Mouse (Mus musculus) neural tube, embryonic 11.5 days (tissue): ENCODE measurements around the gene Ifnlr1. TPM values are rescaled to one million over a fixed set of nuclear protein-coding genes. Genes with fewer than 3 reads are reported as not detected.

ENCODE experiments used
- ATAC-seq: fragments of 200-750 bp; cut with Nextera tagmentation; 2 replicates; pipeline ENCODE4 v1.8.0; 2017; ENCODE audit warnings: moderate number of reproducible peaks, mild to moderate bottlenecking, moderate TSS enrichment, moderate library complexity; ENCODE audit not compliant: insufficient read depth, low FRiP score, low TSS enrichment
- DNase-seq: peaks from one replicate; pipeline ENCODE4 v3.0.0-alpha.2; 2015; ENCODE audit warnings: low spot score
- H3K27ac ChIP-seq: fragments of 300-500 bp; sonication (generic); 2 replicates; pipeline ENCODE4 v1.5.1; 2014; ENCODE audit warnings: low read depth, mild to moderate bottlenecking, low read length
- H3K27me3 ChIP-seq: fragments of 300-500 bp; sonication (generic); 2 replicates; pipeline ENCODE4 v1.6.1; 2014; ENCODE audit warnings: mild to moderate bottlenecking, low read length, mixed read lengths; ENCODE audit not compliant: control insufficient read depth, insufficient read depth
- H3K36me3 ChIP-seq: fragments of 300-500 bp; sonication (generic); 2 replicates; pipeline ENCODE4 v1.6.1; 2014; ENCODE audit warnings: mild to moderate bottlenecking, low read length, moderate library complexity, mixed read lengths; ENCODE audit not compliant: control insufficient read depth, insufficient read depth
- H3K4me1 ChIP-seq: fragments of 300-500 bp; sonication (generic); 2 replicates; pipeline ENCODE4 v1.6.1; 2014; ENCODE audit warnings: low read length, mixed read lengths; ENCODE audit not compliant: control insufficient read depth, insufficient read depth
- H3K4me2 ChIP-seq: fragments of 300-500 bp; sonication (generic); 2 replicates; pipeline ENCODE4 v1.6.1; 2014; ENCODE audit warnings: low read depth, mild to moderate bottlenecking, moderate library complexity
- H3K4me3 ChIP-seq: fragments of 300-500 bp; sonication (generic); 2 replicates; pipeline ENCODE4 v1.5.1; 2014; ENCODE audit warnings: low read depth, low read length
- H3K9ac ChIP-seq: fragments of 300-500 bp; sonication (generic); 2 replicates; pipeline ENCODE4 v1.6.1; 2014; ENCODE audit warnings: mild to moderate bottlenecking, low read length
- H3K9me3 ChIP-seq: fragments of 300-500 bp; sonication (generic); 2 replicates; pipeline ENCODE4 v1.6.1; 2016; ENCODE audit warnings: low read length; ENCODE audit not compliant: control insufficient read depth
- WGBS: fragments of 180-500 bp; shearing (Covaris S2); extraction: QIAGEN DNeasy Blood & Tissue Kit; methylation state at CpG from one replicate; pipeline ENCODE4 v1.1.7; 2014; 5-methylcytosine and 5-hydroxymethylcytosine counted together
- polyA plus RNA-seq: library from polyadenylated mRNA; unstranded; fragments of >200 nt; fragmentation: Nextera tagmentation; extraction: Ambion mirVana; gene quantifications from 2 replicates; pipeline ENCODE4 v1.2.1, GENCODE M21; 2014

The Ifnlr1 gene
- polyA plus RNA-seq, 1 experiment from 2014 or later, result 0.05 TPM

GRCm38 (mm10) chr4:135722540-135723290 is 36.6 kb downstream of the Ifnlr1 start:
- H3K27me3 ChIP-seq, result no peaks in the 10 kb centered on the region
- H3K36me3 ChIP-seq, result no peaks in the 10 kb centered on the region
- H3K9me3 ChIP-seq, result no peaks in the 10 kb centered on the region
- no peak overlapping the region for H3K4me3 ChIP-seq
- no peak overlapping the region for H3K4me2 ChIP-seq
- 76% methylated on average over 17 of the region's 17 CpGs for WGBS
- DNase-seq (no peak), ATAC-seq (no peak)
- no peak overlapping the region for H3K27ac ChIP-seq
- H3K9ac ChIP-seq, result no peak overlapping the region
- no peaks in the 10 kb centered on the region for H3K4me1 ChIP-seq

- DNase-seq (no peak), ATAC-seq (no peak)
- no peaks in the 10 kb centered on the region for H3K4me1 ChIP-seq
Measured at GRCm38 (mm10) chr4:135726416-135726815, 40.3 kb downstream of the Ifnlr1 start.

GRCm38 (mm10) chr4:135727817-135728216 is 41.7 kb downstream of the Ifnlr1 start, which contains the start of gene Il22ra1:
Gene Il22ra1, plus strand, starts transcription at chr4:135728172.
- WGBS, result 53% methylated on average over 14 of the region's 14 CpGs
- H3K4me2 ChIP-seq, result no peak within 1 kb of the TSS
- no peak within 1 kb of the TSS for H3K9ac ChIP-seq
- H3K4me1 ChIP-seq, result no peaks in the 10 kb centered on the region
- no peaks in the 10 kb centered on the region for H3K36me3 ChIP-seq
- no peak within 1 kb of the TSS for H3K4me3 ChIP-seq
- ATAC-seq, result no peak
- DNase-seq, result no peak
- no peaks in the 10 kb centered on the region for H3K9me3 ChIP-seq
- no peak within 1 kb of the TSS for H3K27ac ChIP-seq
- no peaks in the 10 kb centered on the region for H3K27me3 ChIP-seq

More at GRCm38 (mm10) chr4:135726416-135726815, 40.3 kb downstream of the Ifnlr1 start:
- no peak overlapping the region for H3K4me3 ChIP-seq
- no peak overlapping the region for H3K4me2 ChIP-seq
- H3K9me3 ChIP-seq, result no peaks in the 10 kb centered on the region
- no peaks in the 10 kb centered on the region for H3K27me3 ChIP-seq
- no peaks in the 10 kb centered on the region for H3K36me3 ChIP-seq
- WGBS, result 84% methylated on average over 11 of the region's 11 CpGs
- H3K9ac ChIP-seq, result no peak overlapping the region
- no peak overlapping the region for H3K27ac ChIP-seq

GRCm38 (mm10) chr4:135730204-135730603 is 44.1 kb downstream of the Ifnlr1 start:
- Histone ChIP-seq H3K27me3 (no peaks in the 10 kb centered on the region), H3K4me1 (no peaks in the 10 kb centered on the region), H3K9ac (no peak overlapping the region), H3K36me3 (no peaks in the 10 kb centered on the region), H3K9me3 (no peaks in the 10 kb centered on the region), H3K4me2 (no peak overlapping the region), H3K27ac (no peak overlapping the region), H3K4me3 (no peak overlapping the region)
- ATAC-seq (no peak), DNase-seq (no peak)
- WGBS, result 82% methylated on average over 9 of the region's 9 CpGs

GRCm38 (mm10) chr4:135730951-135731350 is 44.9 kb downstream of the Ifnlr1 start:
- Histone ChIP-seq H3K4me1 (no peaks in the 10 kb centered on the region), H3K4me2 (no peak overlapping the region), H3K9me3 (no peaks in the 10 kb centered on the region), H3K27me3 (no peaks in the 10 kb centered on the region), H3K36me3 (no peaks in the 10 kb centered on the region), H3K9ac (no peak overlapping the region), H3K27ac (no peak overlapping the region), H3K4me3 (no peak overlapping the region)
- DNase-seq (no peak), ATAC-seq (no peak)
- WGBS, result 88% methylated on average over 8 of the region's 8 CpGs

- Histone ChIP-seq H3K9me3 (no peaks in the 10 kb centered on the region), H3K4me3 (no peak overlapping the region), H3K4me1 (no peaks in the 10 kb centered on the region), H3K9ac (no peak overlapping the region), H3K27ac (no peak overlapping the region), H3K36me3 (no peaks in the 10 kb centered on the region), H3K27me3 (no peaks in the 10 kb centered on the region), H3K4me2 (no peak overlapping the region)
- whole genome bisulfite sequencing, result 95% methylated on average over 14 of the region's 14 CpGs
- DNase-seq (no peak), ATAC-seq (no peak)
Measured at GRCm38 (mm10) chr4:135733901-135734300, 47.8 kb downstream of the Ifnlr1 start.

GRCm38 (mm10) chr4:135736903-135737302 is 50.8 kb downstream of the Ifnlr1 start:
- Histone ChIP-seq H3K4me1 (no peaks in the 10 kb centered on the region), H3K4me3 (no peak overlapping the region), H3K36me3 (no peaks in the 10 kb centered on the region), H3K9ac (no peak overlapping the region), H3K4me2 (no peak overlapping the region), H3K27me3 (no peaks in the 10 kb centered on the region), H3K27ac (no peak overlapping the region), H3K9me3 (no peaks in the 10 kb centered on the region)
- 70% methylated on average over 3 of the region's 3 CpGs for WGBS
- ATAC-seq (no peak), DNase-seq (no peak)

- H3K36me3 ChIP-seq, result no peaks in the 10 kb centered on the region
- no peak for DNase-seq
- H3K9ac ChIP-seq, result no peak overlapping the region
- no peak overlapping the region for H3K4me2 ChIP-seq
- H3K4me1 ChIP-seq, result no peaks in the 10 kb centered on the region
- no peak overlapping the region for H3K27ac ChIP-seq
- ATAC-seq, result no peak
- H3K4me3 ChIP-seq, result no peak overlapping the region
- 67% methylated on average over 5 of the region's 5 CpGs for WGBS
- H3K27me3 ChIP-seq, result no peaks in the 10 kb centered on the region
- H3K9me3 ChIP-seq, result no peaks in the 10 kb centered on the region
Measured at GRCm38 (mm10) chr4:135738237-135738636, 52.1 kb downstream of the Ifnlr1 start.

- no peaks in the 10 kb centered on the region for H3K9me3 ChIP-seq
- H3K4me1 ChIP-seq, result no peaks in the 10 kb centered on the region
- H3K9ac ChIP-seq, result no peak overlapping the region
- no peak overlapping the region for H3K4me3 ChIP-seq
- no peaks in the 10 kb centered on the region for H3K27me3 ChIP-seq
- WGBS, result 63% methylated on average over 7 of the region's 7 CpGs
- H3K4me2 ChIP-seq, result no peak overlapping the region
- no peak overlapping the region for H3K27ac ChIP-seq
- ATAC-seq (no peak), DNase-seq (no peak)
- no peaks in the 10 kb centered on the region for H3K36me3 ChIP-seq
Measured at GRCm38 (mm10) chr4:135739148-135739547, 53.1 kb downstream of the Ifnlr1 start.
